Mouse (Mus musculus) large intestine, adult 2 months (tissue): ENCODE measurements around the gene Wipf3. TPM values are rescaled to one million over a fixed set of nuclear protein-coding genes. Genes with fewer than 3 reads are reported as not detected.

ENCODE experiments used
- polyA plus RNA-seq: library from polyadenylated mRNA; depleted of rRNA; stranded (reverse); fragments of >200 nt; gene quantifications from 2 replicates; pipeline ENCODE4 v1.2.3, GENCODE M21; 2012; rRNA removed

Gene Wipf3
- polyA plus RNA-seq, 1 experiment, result 5.3 TPM

Other genes with a start within 250 kb of the Wipf3 start
- 46.2 and 98.7 TPM in 2 replicates for gene Prr15, start 103.8 kb upstream of the Wipf3 start, polyA plus RNA-seq
- gene Scrn1, start 136.9 kb downstream of the Wipf3 start, polyA plus RNA-seq, result 1.1 TPM in 2 replicates
- gene Plekha8, start 165.5 kb downstream of the Wipf3 start, polyA plus RNA-seq, result 5.7 and 6.8 TPM in 2 replicates
- gene Fkbp14, start 167.7 kb downstream of the Wipf3 start, polyA plus RNA-seq, result 2.2 and 2.6 TPM in 2 replicates